Mouse (Mus musculus): ENCODE data around the gene Dsn1. TPM values are rescaled to one million over a fixed set of nuclear protein-coding genes. Genes with fewer than 3 reads are reported as not detected.

The Dsn1 gene
- polyA plus RNA-seq, 1 experiment from 2014 or later, result 25.8 TPM

DNA sequence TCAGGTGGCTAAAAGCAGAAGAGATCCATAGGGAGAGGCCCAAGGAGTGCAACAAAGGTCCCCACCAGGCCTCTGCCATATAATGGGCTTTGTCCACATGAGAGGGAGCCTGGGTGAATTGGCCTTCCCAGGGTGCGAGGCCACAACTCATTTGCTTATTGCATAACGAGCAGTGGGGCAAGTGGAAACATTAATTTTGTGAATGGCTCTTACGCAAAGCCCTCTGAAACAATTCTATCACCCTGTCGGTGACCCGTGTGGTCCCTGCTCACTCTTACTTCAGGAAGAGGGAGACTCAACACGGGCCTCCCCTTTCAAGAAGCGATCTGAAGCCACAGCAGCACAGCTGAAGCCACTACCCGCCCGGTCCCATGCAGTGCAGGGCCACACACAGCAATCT, 30.3 kb upstream of the Dsn1 start:
- ATAC-seq (ENCODE audit: low read depth) (no peak), DNase-seq (ENCODE audit: low spot score) (no peak)
- Histone ChIP-seq H3K9ac (ENCODE audit: low read depth, low read length) (no peak overlapping the region), H3K27me3 (replicated peaks; ENCODE audit: control insufficient read depth, insufficient read depth, low read length) (no peaks in the 10 kb centered on the region), H3K4me3 (ENCODE audit: low read depth, low read length) (no peak overlapping the region), H3K9me3 (ENCODE audit: control insufficient read depth, low read length) (no peaks in the 10 kb centered on the region), H3K4me1 (ENCODE audit: control insufficient read depth, insufficient read depth, low read length) (no peaks in the 10 kb centered on the region), H3K36me3 (ENCODE audit: control insufficient read depth, insufficient read depth, low read length) (peaks cover 90% of the 10 kb centered on the region), H3K4me2 (ENCODE audit: low read depth, low read length) (no peak overlapping the region), H3K27ac (replicated peaks; ENCODE audit: low read depth, low read length) (no peak overlapping the region)
- WGBS, result 85% methylated on average over 9 of the region's 9 CpGs

DNA sequence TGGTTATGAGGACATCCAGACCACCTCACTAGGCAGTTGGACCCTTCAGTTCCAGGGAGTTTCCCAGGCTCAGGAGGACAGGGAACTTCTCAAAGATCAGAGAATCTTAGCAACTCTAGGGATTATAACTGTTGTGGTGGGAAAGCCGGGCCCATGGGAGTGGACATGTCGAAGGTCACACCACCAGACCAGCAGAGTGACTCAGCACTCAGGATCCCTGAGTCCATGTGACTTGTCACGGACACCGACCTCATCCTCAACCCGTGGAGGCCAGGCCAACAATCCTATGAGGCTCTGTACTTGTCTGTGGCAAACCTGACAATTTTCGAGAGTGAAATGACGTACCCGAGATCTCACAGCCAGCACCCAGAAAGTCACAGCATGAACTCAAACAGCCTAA, 29.4 kb upstream of the Dsn1 start:
- no peaks in the 10 kb centered on the region for H3K4me1 ChIP-seq (ENCODE audit: control insufficient read depth, insufficient read depth, low read length)
- H3K27ac ChIP-seq (replicated peaks; ENCODE audit: low read depth, low read length), result no peak overlapping the region
- H3K36me3 ChIP-seq (ENCODE audit: control insufficient read depth, insufficient read depth, low read length), result peaks cover 90% of the 10 kb centered on the region
- WGBS, result 94% methylated on average over 8 of the region's 8 CpGs
- H3K9me3 ChIP-seq (ENCODE audit: control insufficient read depth, low read length), result no peaks in the 10 kb centered on the region
- no peak overlapping the region for H3K9ac ChIP-seq (ENCODE audit: low read depth, low read length)
- H3K27me3 ChIP-seq (replicated peaks; ENCODE audit: control insufficient read depth, insufficient read depth, low read length), result no peaks in the 10 kb centered on the region
- ATAC-seq (ENCODE audit: low read depth) (no peak), DNase-seq (ENCODE audit: low spot score) (no peak)
- no peak overlapping the region for H3K4me3 ChIP-seq (ENCODE audit: low read depth, low read length)
- no peak overlapping the region for H3K4me2 ChIP-seq (ENCODE audit: low read depth, low read length)

- Histone ChIP-seq H3K9me3 (ENCODE audit: control insufficient read depth, low read length) (no peaks in the 10 kb centered on the region), H3K27ac (replicated peaks; ENCODE audit: low read depth, low read length) (no peak overlapping the region), H3K27me3 (replicated peaks; ENCODE audit: control insufficient read depth, insufficient read depth, low read length) (no peaks in the 10 kb centered on the region), H3K9ac (ENCODE audit: low read depth, low read length) (no peak overlapping the region), H3K4me3 (ENCODE audit: low read depth, low read length) (no peak overlapping the region), H3K36me3 (ENCODE audit: control insufficient read depth, insufficient read depth, low read length) (peaks cover 89% of the 10 kb centered on the region), H3K4me1 (ENCODE audit: control insufficient read depth, insufficient read depth, low read length) (no peaks in the 10 kb centered on the region), H3K4me2 (ENCODE audit: low read depth, low read length) (no peak overlapping the region)
- 79% methylated on average over 7 of the region's 7 CpGs for WGBS
- ATAC-seq (ENCODE audit: low read depth), result no peak
- no peak for DNase-seq (ENCODE audit: low spot score)
Measured at GRCm38 (mm10) chr2:157035371-157035770, 28.4 kb upstream of the Dsn1 start.

GRCm38 (mm10) chr2:157030804-157031203, 23.9 kb upstream of the Dsn1 start:
- DNase-seq (ENCODE audit: low spot score) (peak; percentile 81), ATAC-seq (ENCODE audit: low read depth) (peak; percentile 79)
- Histone ChIP-seq H3K4me2 (ENCODE audit: low read depth, low read length) (no peak overlapping the region), H3K9ac (ENCODE audit: low read depth, low read length) (no peak overlapping the region), H3K27ac (replicated peaks; ENCODE audit: low read depth, low read length) (no peak overlapping the region), H3K4me3 (ENCODE audit: low read depth, low read length) (no peak overlapping the region), H3K36me3 (ENCODE audit: control insufficient read depth, insufficient read depth, low read length) (peaks cover 92% of the 10 kb centered on the region), H3K27me3 (replicated peaks; ENCODE audit: control insufficient read depth, insufficient read depth, low read length) (no peaks in the 10 kb centered on the region), H3K4me1 (ENCODE audit: control insufficient read depth, insufficient read depth, low read length) (no peaks in the 10 kb centered on the region), H3K9me3 (ENCODE audit: control insufficient read depth, low read length) (0 out of 2 replicates have a peak, but pooled peaks cover 10% of the 10 kb centered on the region)
- WGBS, result 40% methylated on average over 7 of the region's 9 CpGs

- DNase-seq (ENCODE audit: low spot score) (no peak), ATAC-seq (ENCODE audit: low read depth) (no peak)
- Histone ChIP-seq H3K4me2 (ENCODE audit: low read depth, low read length) (no peak overlapping the region), H3K36me3 (ENCODE audit: control insufficient read depth, insufficient read depth, low read length) (peaks cover 96% of the 10 kb centered on the region), H3K27me3 (replicated peaks; ENCODE audit: control insufficient read depth, insufficient read depth, low read length) (no peaks in the 10 kb centered on the region), H3K27ac (replicated peaks; ENCODE audit: low read depth, low read length) (no peak overlapping the region), H3K4me3 (ENCODE audit: low read depth, low read length) (no peak overlapping the region), H3K9ac (ENCODE audit: low read depth, low read length) (no peak overlapping the region), H3K9me3 (ENCODE audit: control insufficient read depth, low read length) (peaks cover 17% of the 10 kb centered on the region; the same call in 1 of the 2 replicates), H3K4me1 (ENCODE audit: control insufficient read depth, insufficient read depth, low read length) (no peaks in the 10 kb centered on the region)
- WGBS, result 85% methylated on average over 4 of the region's 4 CpGs
Measured at GRCm38 (mm10) chr2:157028261-157028660, 21.3 kb upstream of the Dsn1 start.

GRCm38 (mm10) chr2:157027106-157028008, 20.4 kb upstream of the Dsn1 start:
- Histone ChIP-seq H3K4me2 (ENCODE audit: low read depth, low read length) (no peak overlapping the region), H3K4me1 (ENCODE audit: control insufficient read depth, insufficient read depth, low read length) (no peaks in the 10 kb centered on the region), H3K27ac (replicated peaks; ENCODE audit: low read depth, low read length) (no peak overlapping the region), H3K27me3 (replicated peaks; ENCODE audit: control insufficient read depth, insufficient read depth, low read length) (no peaks in the 10 kb centered on the region), H3K36me3 (ENCODE audit: control insufficient read depth, insufficient read depth, low read length) (peaks cover 96% of the 10 kb centered on the region), H3K4me3 (ENCODE audit: low read depth, low read length) (no peak overlapping the region), H3K9ac (ENCODE audit: low read depth, low read length) (no peak overlapping the region), H3K9me3 (ENCODE audit: control insufficient read depth, low read length) (peaks cover 17% of the 10 kb centered on the region; the same call in 1 of the 2 replicates)
- DNase-seq (ENCODE audit: low spot score) (no peak), ATAC-seq (ENCODE audit: low read depth) (no peak)
- 90% methylated on average over 21 of the region's 21 CpGs for WGBS

GRCm38 (mm10) chr2:157021156-157021555, 14.2 kb upstream of the Dsn1 start:
- Histone ChIP-seq H3K4me3 (ENCODE audit: low read depth, low read length) (no peak overlapping the region), H3K4me2 (ENCODE audit: low read depth, low read length) (no peak overlapping the region), H3K27ac (replicated peaks; ENCODE audit: low read depth, low read length) (no peak overlapping the region), H3K27me3 (replicated peaks; ENCODE audit: control insufficient read depth, insufficient read depth, low read length) (no peaks in the 10 kb centered on the region), H3K36me3 (ENCODE audit: control insufficient read depth, insufficient read depth, low read length) (peaks cover 100% of the 10 kb centered on the region), H3K9ac (ENCODE audit: low read depth, low read length) (no peak overlapping the region), H3K9me3 (ENCODE audit: control insufficient read depth, low read length) (peaks cover 10% of the 10 kb centered on the region; the same call in 1 of the 2 replicates), H3K4me1 (ENCODE audit: control insufficient read depth, insufficient read depth, low read length) (no peaks in the 10 kb centered on the region)
- no peak for ATAC-seq (ENCODE audit: low read depth)
- no peak for DNase-seq (ENCODE audit: low spot score)
- WGBS, result 96% methylated on average over 16 of the region's 16 CpGs

DNA sequence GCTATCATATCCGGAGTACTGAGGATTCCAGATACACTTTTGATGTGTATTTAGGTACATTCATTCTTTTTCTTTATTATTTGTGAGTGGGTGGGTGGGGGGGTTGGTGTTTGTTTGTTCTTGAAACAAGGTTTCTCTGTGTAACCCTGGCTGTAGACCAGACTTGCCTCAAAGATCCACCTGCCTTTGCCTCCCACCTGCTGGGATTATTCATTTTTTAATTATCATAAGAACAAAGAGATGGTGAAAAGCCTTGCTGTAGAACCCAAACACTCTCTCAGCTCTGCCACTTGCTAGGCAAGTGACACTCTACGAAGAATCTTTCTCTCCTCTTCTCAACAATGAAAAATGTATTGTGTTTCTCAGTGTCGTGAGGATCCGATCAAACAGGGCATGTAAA, 12.3 kb upstream of the Dsn1 start:
- Histone ChIP-seq H3K36me3 (ENCODE audit: control insufficient read depth, insufficient read depth, low read length) (peaks cover 100% of the 10 kb centered on the region), H3K27ac (replicated peaks; ENCODE audit: low read depth, low read length) (no peak overlapping the region), H3K4me3 (ENCODE audit: low read depth, low read length) (no peak overlapping the region), H3K4me1 (ENCODE audit: control insufficient read depth, insufficient read depth, low read length) (no peaks in the 10 kb centered on the region), H3K9ac (ENCODE audit: low read depth, low read length) (no peak overlapping the region), H3K27me3 (replicated peaks; ENCODE audit: control insufficient read depth, insufficient read depth, low read length) (no peaks in the 10 kb centered on the region), H3K9me3 (ENCODE audit: control insufficient read depth, low read length) (no peaks in the 10 kb centered on the region), H3K4me2 (ENCODE audit: low read depth, low read length) (no peak overlapping the region)
- no peak for DNase-seq (ENCODE audit: low spot score)
- no peak for ATAC-seq (ENCODE audit: low read depth)
- WGBS, result 93% methylated on average over 4 of the region's 4 CpGs
